Mouse (Mus musculus): ENCODE results near the gene Olfr194. TPM values are rescaled to one million over a fixed set of nuclear protein-coding genes. Genes with fewer than 3 reads are reported as not detected.

Gene Olfr194
- polyA plus RNA-seq, 1 experiment from 2014 or later: not detected

GRCm38 (mm10) chr16:59071755-59072154, 49.1 kb downstream of the Olfr194 start:
- H3K9ac ChIP-seq: no peak overlapping the region
- no peaks in the 10 kb centered on the region for H3K4me1 ChIP-seq
- H3K9me3 ChIP-seq: no peaks in the 10 kb centered on the region
- no peak overlapping the region for H3K4me3 ChIP-seq (replicated peaks)
- no peak overlapping the region for H3K27ac ChIP-seq
- ATAC-seq (ENCODE audit: insufficient read depth, low FRiP score, low read depth): no peak
- no peaks in the 10 kb centered on the region for H3K27me3 ChIP-seq (replicated peaks)
- H3K4me2 ChIP-seq: no peak overlapping the region
- no peaks in the 10 kb centered on the region for H3K36me3 ChIP-seq

Other genes starting within 250 kb of the Olfr194 start
- not detected in 2 replicates for gene Olfr177, start 246.3 kb downstream of the Olfr194 start, polyA plus RNA-seq (2015; fragmentation: Nextera tagmentation; extraction: Ambion mirVana)
- not detected in 2 replicates for gene Olfr178, start 229.0 kb downstream of the Olfr194 start, polyA plus RNA-seq (2015; fragmentation: Nextera tagmentation; extraction: Ambion mirVana)
- not detected in 2 replicates for gene Olfr181, start 192.3 kb downstream of the Olfr194 start, polyA plus RNA-seq (2015; fragmentation: Nextera tagmentation; extraction: Ambion mirVana)
- gene Olfr180, start 191.7 kb downstream of the Olfr194 start, polyA plus RNA-seq (2015; fragmentation: Nextera tagmentation; extraction: Ambion mirVana): not detected in 2 replicates
- gene Olfr183, start 125.7 kb downstream of the Olfr194 start, polyA plus RNA-seq (2015; fragmentation: Nextera tagmentation; extraction: Ambion mirVana): not detected in 2 replicates
- 0.13 and 0.35 TPM in 2 replicates for gene Olfr186, start 90.8 kb downstream of the Olfr194 start, polyA plus RNA-seq (2015; fragmentation: Nextera tagmentation; extraction: Ambion mirVana)
- gene Olfr187, start 81.3 kb downstream of the Olfr194 start, polyA plus RNA-seq (2015; fragmentation: Nextera tagmentation; extraction: Ambion mirVana): 0.10 TPM in 1 of 2 replicates, not detected in the other
- not detected in 2 replicates for gene Olfr190, start 43.1 kb downstream of the Olfr194 start, polyA plus RNA-seq (2015; fragmentation: Nextera tagmentation; extraction: Ambion mirVana)
- gene Olfr191, start 31.2 kb downstream of the Olfr194 start, polyA plus RNA-seq (2015; fragmentation: Nextera tagmentation; extraction: Ambion mirVana): not detected in 2 replicates
- gene Olfr193, start 9.2 kb downstream of the Olfr194 start, polyA plus RNA-seq (2015; fragmentation: Nextera tagmentation; extraction: Ambion mirVana): not detected in 2 replicates
- not detected in 2 replicates for gene Olfr195, start 26.0 kb upstream of the Olfr194 start, polyA plus RNA-seq (2015; fragmentation: Nextera tagmentation; extraction: Ambion mirVana)
- not detected in 2 replicates for gene Olfr196, start 49.4 kb upstream of the Olfr194 start, polyA plus RNA-seq (2015; fragmentation: Nextera tagmentation; extraction: Ambion mirVana)
- not detected in 2 replicates for gene Olfr198, start 82.5 kb upstream of the Olfr194 start, polyA plus RNA-seq (2015; fragmentation: Nextera tagmentation; extraction: Ambion mirVana)
- not detected in 2 replicates for gene Olfr199, start 98.7 kb upstream of the Olfr194 start, polyA plus RNA-seq (2015; fragmentation: Nextera tagmentation; extraction: Ambion mirVana)
- not detected in 2 replicates for gene Olfr201, start 151.6 kb upstream of the Olfr194 start, polyA plus RNA-seq (2015; fragmentation: Nextera tagmentation; extraction: Ambion mirVana)
- gene Olfr202, start 165.7 kb upstream of the Olfr194 start, polyA plus RNA-seq (2015; fragmentation: Nextera tagmentation; extraction: Ambion mirVana): not detected in 2 replicates
- gene Olfr203, start 177.8 kb upstream of the Olfr194 start, polyA plus RNA-seq (2015; fragmentation: Nextera tagmentation; extraction: Ambion mirVana): not detected in 2 replicates
- gene Olfr204, start 197.2 kb upstream of the Olfr194 start, polyA plus RNA-seq (2015; fragmentation: Nextera tagmentation; extraction: Ambion mirVana): not detected in 2 replicates
- not detected in 2 replicates for gene Olfr205, start 210.1 kb upstream of the Olfr194 start, polyA plus RNA-seq (2015; fragmentation: Nextera tagmentation; extraction: Ambion mirVana)
- gene Olfr206, start 228.2 kb upstream of the Olfr194 start, polyA plus RNA-seq (2015; fragmentation: Nextera tagmentation; extraction: Ambion mirVana): not detected in 2 replicates
- gene Olfr209, start 242.9 kb upstream of the Olfr194 start, polyA plus RNA-seq (2015; fragmentation: Nextera tagmentation; extraction: Ambion mirVana): not detected in 2 replicates